Mouse (Mus musculus) limb, embryonic 14.5 days (tissue): Measurements from ENCODE around the gene Fmod. TPM values are rescaled to one million over a fixed set of nuclear protein-coding genes. Genes with fewer than 3 reads are reported as not detected.

Experiments
- ATAC-seq: fragments of 200-750 bp; cut with Nextera tagmentation; 2 replicates; pipeline ENCODE4 v1.8.0; 2017; ENCODE audit warnings: low read depth, moderate number of reproducible peaks, moderate TSS enrichment; ENCODE audit not compliant: low FRiP score
- DNase-seq: peaks from one replicate; pipeline ENCODE4 v3.0.0-alpha.2; 2015; ENCODE audit warnings: low spot score
- H3K27ac ChIP-seq: fragments of 300-500 bp; sonication (generic); replicated peaks from 2 replicates; pipeline ENCODE4 v1.5.1; 2014; ENCODE audit warnings: low read depth, mild to moderate bottlenecking, low read length, moderate library complexity, mixed read lengths
- H3K27me3 ChIP-seq: fragments of 300-500 bp; sonication (generic); 2 replicates; pipeline ENCODE4 v1.6.1; 2014; ENCODE audit warnings: low read length, mixed read lengths; ENCODE audit not compliant: control insufficient read depth, insufficient read depth
- H3K36me3 ChIP-seq: fragments of 300-500 bp; sonication (generic); 2 replicates; pipeline ENCODE4 v1.6.1; 2014; ENCODE audit warnings: mild to moderate bottlenecking, low read length, moderate library complexity, mixed read lengths; ENCODE audit not compliant: control insufficient read depth, insufficient read depth
- H3K4me1 ChIP-seq: fragments of 300-500 bp; sonication (generic); 2 replicates; pipeline ENCODE4 v1.6.1; 2014; ENCODE audit warnings: antibody characterized with exemption, low read length, mixed read lengths; ENCODE audit not compliant: control insufficient read depth, insufficient read depth
- H3K4me2 ChIP-seq: fragments of 300-500 bp; sonication (generic); replicated peaks from 2 replicates; pipeline ENCODE4 v1.6.1; 2014; ENCODE audit warnings: low read depth, mild to moderate bottlenecking, low read length, moderate library complexity; ENCODE audit not compliant: severe bottlenecking
- H3K4me3 ChIP-seq: fragments of 300-500 bp; sonication (generic); replicated peaks from 2 replicates; pipeline ENCODE4 v1.5.1; 2014; ENCODE audit warnings: low read length
- H3K9ac ChIP-seq: fragments of 300-500 bp; sonication (generic); 2 replicates; pipeline ENCODE4 v1.6.1; 2014; ENCODE audit warnings: mild to moderate bottlenecking, low read depth, low read length, moderate library complexity; ENCODE audit not compliant: severe bottlenecking
- H3K9me3 ChIP-seq: fragments of 300-500 bp; sonication (generic); 2 replicates; pipeline ENCODE4 v1.6.1; 2016; ENCODE audit warnings: low read length; ENCODE audit not compliant: control insufficient read depth
- POLR2A ChIP-seq: fragments of 200-500 bp; IDR thresholded peaks from 2 replicates; pipeline ENCODE4 v1.8.0; 2012; ENCODE audit warnings: inconsistent platforms, mild to moderate bottlenecking, moderate library complexity, borderline replicate concordance; ENCODE audit not compliant: insufficient read depth, insufficient read length; ENCODE audit errors: extremely low read depth
- WGBS: fragments of 180-500 bp; shearing (Covaris S2); extraction: QIAGEN DNeasy Blood & Tissue Kit; methylation state at CpG from one replicate; pipeline ENCODE4 v1.1.7; 2014; 5-methylcytosine and 5-hydroxymethylcytosine counted together
- polyA plus RNA-seq, 2 experiments: library from polyadenylated mRNA; depleted of rRNA in 1 of 2; stranded (reverse) in 1 of 2; unstranded in 1 of 2; fragments of >200 nt; fragmentation: Nextera tagmentation in 1 of 2; extraction: Ambion mirVana in 1 of 2; gene quantifications; 2 replicates each; pipeline versions ENCODE4 v1.2.1 to v1.2.3; 2012 to 2014

Fmod gene
- polyA plus RNA-seq, 2 experiments, result 75.1 to 86.7 TPM

- Histone ChIP-seq H3K27me3 (no peaks in the 10 kb centered on the region), H3K9me3 (no peaks in the 10 kb centered on the region), H3K27ac (no peak overlapping the region), H3K9ac (no peak overlapping the region), H3K36me3 (no peaks in the 10 kb centered on the region), H3K4me1 (peaks cover 11% of the 10 kb centered on the region; the same call in 1 of the 2 replicates), H3K4me3 (no peak overlapping the region), H3K4me2 (no peak overlapping the region)
- ATAC-seq, result no peak
- no peak for TF ChIP-seq POLR2A
- 82% methylated on average over 9 of the region's 9 CpGs for WGBS
- no peak for DNase-seq
Measured at GRCm38 (mm10) chr1:134055666-134056245, 18.7 kb downstream of the Fmod start.

- TF ChIP-seq POLR2A, result no peak
- no peaks in the 10 kb centered on the region for H3K27me3 ChIP-seq
- peaks cover 15% of the 10 kb centered on the region for H3K4me1 ChIP-seq
- ATAC-seq (no peak), DNase-seq (no peak)
- no peaks in the 10 kb centered on the region for H3K9me3 ChIP-seq
- no peak overlapping the region for H3K4me3 ChIP-seq
- H3K9ac ChIP-seq, result no peak overlapping the region
- 65% methylated on average over 4 of the region's 4 CpGs for whole genome bisulfite sequencing
- H3K27ac ChIP-seq, result no peak overlapping the region
- no peak overlapping the region for H3K4me2 ChIP-seq
- H3K36me3 ChIP-seq, result no peaks in the 10 kb centered on the region
Measured at GRCm38 (mm10) chr1:134056285-134056684, 19.2 kb downstream of the Fmod start.

- no peak for TF ChIP-seq POLR2A
- H3K4me3 ChIP-seq, result no peak overlapping the region
- no peak for ATAC-seq
- no peak overlapping the region for H3K27ac ChIP-seq
- no peaks in the 10 kb centered on the region for H3K36me3 ChIP-seq
- WGBS, result 58% methylated on average over 8 of the region's 8 CpGs
- H3K9ac ChIP-seq, result no peak overlapping the region
- no peaks in the 10 kb centered on the region for H3K9me3 ChIP-seq
- H3K4me1 ChIP-seq, result peaks cover 29% of the 10 kb centered on the region
- no peak overlapping the region for H3K4me2 ChIP-seq
- no peaks in the 10 kb centered on the region for H3K27me3 ChIP-seq
- no peak for DNase-seq
Measured at GRCm38 (mm10) chr1:134057736-134058135, 20.7 kb downstream of the Fmod start.

GRCm38 (mm10) chr1:134058870-134059269, 21.8 kb downstream of the Fmod start:
- TF ChIP-seq POLR2A, result no peak
- Histone ChIP-seq H3K27ac (no peak overlapping the region), H3K27me3 (no peaks in the 10 kb centered on the region), H3K4me3 (no peak overlapping the region), H3K9me3 (no peaks in the 10 kb centered on the region), H3K4me2 (no peak overlapping the region), H3K36me3 (no peaks in the 10 kb centered on the region), H3K4me1 (peaks cover 40% of the 10 kb centered on the region), H3K9ac (no peak overlapping the region)
- no peak for DNase-seq
- ATAC-seq, result no peak
- WGBS, result 59% methylated on average over 6 of the region's 6 CpGs

- H3K4me3 ChIP-seq, result peak overlapping the region; percentile 33
- 64% methylated on average over 16 of the region's 16 CpGs for WGBS
- no peaks in the 10 kb centered on the region for H3K36me3 ChIP-seq
- no peaks in the 10 kb centered on the region for H3K27me3 ChIP-seq
- H3K4me2 ChIP-seq, result peak overlapping the region; percentile 68
- peaks cover 47% of the 10 kb centered on the region for H3K4me1 ChIP-seq
- no peak for ATAC-seq
- no peak for TF ChIP-seq POLR2A
- no peak for DNase-seq
- peak overlapping the region; percentile 95 for H3K27ac ChIP-seq
- H3K9ac ChIP-seq, result 0 out of 2 replicates have a peak overlapping the region, but pooled peaks have one; percentile 37
- no peaks in the 10 kb centered on the region for H3K9me3 ChIP-seq
Measured at GRCm38 (mm10) chr1:134059739-134060695, 23.0 kb downstream of the Fmod start.
